Comparison of ENCODE assay signal across 8 mouse cellular contexts in genomic region chr17:78915772-78916171, GRCm38 (mm10). TPM values are rescaled to one million over a fixed set of nuclear protein-coding genes. Genes with fewer than 3 reads are reported as not detected.
DNase-seq lines count a peak whose midpoint lies in the region; ATAC-seq and TF ChIP-seq lines count a peak whose summit lies in the region.

No protein-coding gene starts in this region.

- no peak for TF ChIP-seq CTCF in heart, postnatal 0 days (IDR thresholded peaks at IDR 0.05; ENCODE audit: low read depth)

- peak overlapping the region; percentile 84 for H3K4me3 ChIP-seq in heart, postnatal 0 days (ENCODE audit: low read depth, low read length)
- peak overlapping the region; percentile 86 for H3K4me3 ChIP-seq in forebrain, embryonic 16.5 days (replicated peaks; ENCODE audit: low read length)
- H3K4me3 ChIP-seq in midbrain, embryonic 12.5 days, result peak overlapping the region; percentile 66

- peak overlapping the region; percentile 76 for H3K9ac ChIP-seq in heart, postnatal 0 days (replicated peaks; ENCODE audit: low read depth, low read length)
- H3K9ac ChIP-seq in forebrain, embryonic 16.5 days (replicated peaks; ENCODE audit: low read depth, low read length), result peak overlapping the region; percentile 92
- H3K9ac ChIP-seq in midbrain, embryonic 12.5 days (replicated peaks), result peak overlapping the region; percentile 68

- no peaks in the 10 kb centered on the region for H3K9me3 ChIP-seq in heart, postnatal 0 days (replicated peaks; ENCODE audit: control insufficient read depth, low read length)
- no peaks in the 10 kb centered on the region for H3K9me3 ChIP-seq in forebrain, embryonic 16.5 days (ENCODE audit: control insufficient read depth, low read length)
- no peaks in the 10 kb centered on the region for H3K9me3 ChIP-seq in midbrain, embryonic 12.5 days

- no peak for ATAC-seq in heart, postnatal 0 days (ENCODE audit: insufficient read depth, low read depth)
- ATAC-seq in forebrain, embryonic 16.5 days, result peak; percentile 21
- ATAC-seq in midbrain, embryonic 12.5 days (ENCODE audit: low FRiP score, low read depth), result peak; percentile 35

- H3K4me1 ChIP-seq in heart, postnatal 0 days (ENCODE audit: control insufficient read depth, insufficient read depth), result peaks cover 9% of the 10 kb centered on the region; the same call in 1 of the 2 replicates
- H3K4me1 ChIP-seq in forebrain, embryonic 16.5 days (replicated peaks; ENCODE audit: control insufficient read depth, insufficient read depth, low read length), result peaks cover 15% of the 10 kb centered on the region
- H3K4me1 ChIP-seq in midbrain, embryonic 12.5 days, result peaks cover 17% of the 10 kb centered on the region

- peak overlapping the region; percentile 88 for H3K4me2 ChIP-seq in heart, postnatal 0 days (ENCODE audit: low read depth, low read length)
- peak overlapping the region; percentile 75 for H3K4me2 ChIP-seq in forebrain, embryonic 16.5 days (ENCODE audit: low read length)
- H3K4me2 ChIP-seq in midbrain, embryonic 12.5 days (replicated peaks), result peak overlapping the region; percentile 71

- TF ChIP-seq EP300 in heart, postnatal 0 days (IDR thresholded peaks at IDR 0.05; ENCODE audit: low read depth), result no peak

- H3K27me3 ChIP-seq in heart, postnatal 0 days (ENCODE audit: control insufficient read depth, insufficient read depth, low read length), result no peaks in the 10 kb centered on the region
- no peaks in the 10 kb centered on the region for H3K27me3 ChIP-seq in forebrain, embryonic 16.5 days (replicated peaks; ENCODE audit: control insufficient read depth, insufficient read depth, low read length)
- no peaks in the 10 kb centered on the region for H3K27me3 ChIP-seq in midbrain, embryonic 12.5 days

- peak overlapping the region; percentile 89 for H3K27ac ChIP-seq in heart, postnatal 0 days (ENCODE audit: low read depth)
- peak overlapping the region; percentile 82 for H3K27ac ChIP-seq in forebrain, embryonic 16.5 days (ENCODE audit: low read length)
- H3K27ac ChIP-seq in midbrain, embryonic 12.5 days (replicated peaks), result peak overlapping the region; percentile 82; the same call in 1 of the 2 replicates

- 53% methylated on average over 6 of the region's 6 CpGs for WGBS in heart, postnatal 0 days
- WGBS in forebrain, embryonic 16.5 days, result 47% methylated on average over 6 of the region's 6 CpGs
- 55% methylated on average over 6 of the region's 6 CpGs for WGBS in midbrain, embryonic 12.5 days

- peaks cover 20% of the 10 kb centered on the region for H3K36me3 ChIP-seq in heart, postnatal 0 days (replicated peaks; ENCODE audit: control insufficient read depth, insufficient read depth, low read length)
- H3K36me3 ChIP-seq in forebrain, embryonic 16.5 days (ENCODE audit: control insufficient read depth, insufficient read depth), result peaks cover 8% of the 10 kb centered on the region; the same call in 1 of the 2 replicates
- peaks cover 22% of the 10 kb centered on the region for H3K36me3 ChIP-seq in midbrain, embryonic 12.5 days

- DNase-seq in heart, postnatal 0 days (ENCODE audit: low spot score), result no peak
- DNase-seq in heart, adult 18-20 months, result no peak
- peak; percentile 5 for DNase-seq in Muller cell, postnatal 12 days (ENCODE audit: inconsistent ontology term)
- DNase-seq in layer of hippocampus, postnatal 36 days, result no peak
- DNase-seq in layer of hippocampus, adult 9-10 months (ENCODE audit: low spot score), result no peak
- DNase-seq in adrenal gland, postnatal 10 days, result no peak

RNA-seq across cellular contexts. Expression of gene Cebpzos, which starts 0.5 kb away (rescaled TPM):
- 21.4 and 56.7 TPM in 2 replicates for total RNA-seq in heart, postnatal 0 days (2014; rRNA removed; ENCODE audit: low replicate concordance)
- polyA plus RNA-seq in heart, postnatal 0 days (2015; fragmentation: Nextera tagmentation; extraction: Ambion mirVana), result 134 and 145 TPM in 2 replicates
- 10 to 100 TPM; 69.4 to 71.8 TPM for total RNA-seq in heart, adult 18-20 months (2021)
- 100 and 108 TPM in 2 replicates for polyA plus RNA-seq in forebrain, embryonic 16.5 days (2015; fragmentation: Nextera tagmentation; extraction: Ambion mirVana)
- polyA plus RNA-seq in midbrain, embryonic 12.5 days (2016; fragmentation: Nextera tagmentation; extraction: Ambion mirVana), result 112 and 113 TPM in 2 replicates
- 10 to 100 TPM; 26.8 to 27.6 TPM for total RNA-seq in layer of hippocampus, postnatal 36 days (2021)
- total RNA-seq in adrenal gland, postnatal 10 days (2021), result 10 to 100 TPM; 47.3 to 51.3 TPM

RNA-seq across cellular contexts. Expression of gene Sult6b1, which starts 9.0 kb away (rescaled TPM):
- not detected in 2 replicates for total RNA-seq in heart, postnatal 0 days (2014; rRNA removed; ENCODE audit: low replicate concordance)
- polyA plus RNA-seq in heart, postnatal 0 days (2015; fragmentation: Nextera tagmentation; extraction: Ambion mirVana), result 0.14 TPM in 1 of 2 replicates, not detected in the other
- not detected for total RNA-seq in heart, adult 18-20 months (2021)
- not detected in 2 replicates for polyA plus RNA-seq in forebrain, embryonic 16.5 days (2015; fragmentation: Nextera tagmentation; extraction: Ambion mirVana)
- polyA plus RNA-seq in midbrain, embryonic 12.5 days (2016; fragmentation: Nextera tagmentation; extraction: Ambion mirVana), result 0.08 TPM in 1 of 2 replicates, not detected in the other
- total RNA-seq in layer of hippocampus, postnatal 36 days (2021), result not detected
- under 1 TPM in 1 of 2 experiments, not detected in 1; 0.27 TPM for total RNA-seq in adrenal gland, postnatal 10 days (2021)

RNA-seq across cellular contexts. Expression of gene Cebpz, which starts 21.1 kb away (rescaled TPM):
- total RNA-seq in heart, postnatal 0 days (2014; rRNA removed; ENCODE audit: low replicate concordance), result 6.1 and 9.4 TPM in 2 replicates
- polyA plus RNA-seq in heart, postnatal 0 days (2015; fragmentation: Nextera tagmentation; extraction: Ambion mirVana), result 27.9 and 28.4 TPM in 2 replicates
- 10 to 100 TPM; 22.1 to 24.4 TPM for total RNA-seq in heart, adult 18-20 months (2021)
- polyA plus RNA-seq in forebrain, embryonic 16.5 days (2015; fragmentation: Nextera tagmentation; extraction: Ambion mirVana), result 50.5 and 58.2 TPM in 2 replicates
- 62.1 and 67.7 TPM in 2 replicates for polyA plus RNA-seq in midbrain, embryonic 12.5 days (2016; fragmentation: Nextera tagmentation; extraction: Ambion mirVana)
- total RNA-seq in layer of hippocampus, postnatal 36 days (2021), result 10 to 100 TPM; 32.2 to 38.3 TPM
- 10 to 100 TPM; 33.2 to 37.9 TPM for total RNA-seq in adrenal gland, postnatal 10 days (2021)

RNA-seq across cellular contexts. Expression of gene Ndufaf7, which starts 21.2 kb away (rescaled TPM):
- total RNA-seq in heart, postnatal 0 days (2014; rRNA removed; ENCODE audit: low replicate concordance), result 21.5 and 31.8 TPM in 2 replicates
- polyA plus RNA-seq in heart, postnatal 0 days (2015; fragmentation: Nextera tagmentation; extraction: Ambion mirVana), result 60.7 and 61.6 TPM in 2 replicates
- total RNA-seq in heart, adult 18-20 months (2021), result 10 to 100 TPM; 41.2 to 51.6 TPM
- polyA plus RNA-seq in forebrain, embryonic 16.5 days (2015; fragmentation: Nextera tagmentation; extraction: Ambion mirVana), result 67.7 and 68.9 TPM in 2 replicates
- 52.2 and 54.8 TPM in 2 replicates for polyA plus RNA-seq in midbrain, embryonic 12.5 days (2016; fragmentation: Nextera tagmentation; extraction: Ambion mirVana)
- 10 to 100 TPM; 51.9 to 61.6 TPM for total RNA-seq in layer of hippocampus, postnatal 36 days (2021)
- 10 to 100 TPM; 48.7 to 51.6 TPM for total RNA-seq in adrenal gland, postnatal 10 days (2021)

RNA-seq across cellular contexts. Expression of gene Eif2ak2, which starts 33.4 kb away (rescaled TPM):
- total RNA-seq in heart, postnatal 0 days (2014; rRNA removed; ENCODE audit: low replicate concordance), result 4.7 and 15.6 TPM in 2 replicates
- 7.4 and 11.6 TPM in 2 replicates for polyA plus RNA-seq in heart, postnatal 0 days (2015; fragmentation: Nextera tagmentation; extraction: Ambion mirVana)
- total RNA-seq in heart, adult 18-20 months (2021), result 1 to 10 TPM; 9.3 to 9.6 TPM
- polyA plus RNA-seq in forebrain, embryonic 16.5 days (2015; fragmentation: Nextera tagmentation; extraction: Ambion mirVana), result 2.2 and 3.1 TPM in 2 replicates
- polyA plus RNA-seq in midbrain, embryonic 12.5 days (2016; fragmentation: Nextera tagmentation; extraction: Ambion mirVana), result 5.0 and 7.0 TPM in 2 replicates
- total RNA-seq in layer of hippocampus, postnatal 36 days (2021), result 1 to 10 TPM; 4.3 to 4.8 TPM
- total RNA-seq in adrenal gland, postnatal 10 days (2021), result 10 to 100 TPM; 16.5 to 27.6 TPM
